Mouse (Mus musculus): ENCODE measurements around the gene Fmo2. TPM values are rescaled to one million over a fixed set of nuclear protein-coding genes. Genes with fewer than 3 reads are reported as not detected.

Gene Fmo2
- polyA plus RNA-seq, 1 experiment, result not detected

GRCm38 (mm10) chr1:162863579-162863978 is 34.9 kb downstream of the Fmo2 start:
- Histone ChIP-seq H3K79me2 (ENCODE audit: control insufficient read depth, insufficient read depth) (no peaks in the 10 kb centered on the region), H3ac (ENCODE audit: control insufficient read depth, insufficient read length, low read depth) (no peak overlapping the region), H3K36me3 (ENCODE audit: control insufficient read depth, insufficient read depth) (no peaks in the 10 kb centered on the region), H3K27me3 (ENCODE audit: control insufficient read depth, insufficient read depth, insufficient read length) (no peaks in the 10 kb centered on the region), H3K79me3 (ENCODE audit: low read depth) (no peaks in the 10 kb centered on the region), H3K4me3 (ENCODE audit: insufficient read depth, poor library complexity, severe bottlenecking) (no peak overlapping the region)
- TF ChIP-seq USF1 (IDR thresholded peaks at IDR 0.05; ENCODE audit: low read depth) (no peak), FOSL1 (IDR thresholded peaks at IDR 0.05; ENCODE audit: insufficient read depth, low read length, poor library complexity, severe bottlenecking) (no peak), MYOG (IDR thresholded peaks at IDR 0.05; ENCODE audit: control insufficient read depth, extremely low read depth, insufficient read length) (no peak), CTCF (IDR thresholded peaks at IDR 0.05; ENCODE audit: control insufficient read depth, insufficient read depth, insufficient read length) (no peak), MAX (IDR thresholded peaks at IDR 0.05) (no peak), CEBPB (IDR thresholded peaks at IDR 0.05; ENCODE audit: low read depth) (no peak)

DNA sequence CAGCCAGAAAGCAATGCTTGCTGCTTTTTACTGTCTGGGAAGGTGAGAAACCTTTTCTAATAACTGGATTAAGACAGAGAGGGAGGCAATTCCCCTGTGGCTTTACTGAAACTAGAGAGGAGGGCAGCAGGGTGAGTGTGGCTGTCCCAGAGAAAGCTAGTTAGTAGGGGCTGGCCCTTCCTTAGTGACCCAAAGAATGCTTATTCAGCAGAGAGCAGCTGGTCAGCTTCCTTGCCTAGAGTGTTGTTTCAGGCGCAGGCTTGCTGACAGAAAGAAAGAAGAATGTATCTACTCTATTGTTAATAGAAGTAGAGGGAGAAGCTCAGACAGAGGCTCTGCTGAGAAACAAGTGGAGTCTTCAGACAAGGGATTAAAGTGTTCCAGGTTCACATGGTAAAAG is 36.2 kb downstream of the Fmo2 start:
- H3K79me3 ChIP-seq (ENCODE audit: low read depth), result no peaks in the 10 kb centered on the region
- H3K36me3 ChIP-seq (ENCODE audit: control insufficient read depth, insufficient read depth), result no peaks in the 10 kb centered on the region
- no peak overlapping the region for H3K4me3 ChIP-seq (ENCODE audit: insufficient read depth, poor library complexity, severe bottlenecking)
- no peak for TF ChIP-seq MAX (IDR thresholded peaks at IDR 0.05)
- TF ChIP-seq MYOD1 (IDR thresholded peaks at IDR 0.05; ENCODE audit: control insufficient read depth, insufficient read length, low read depth), result no peak
- H3ac ChIP-seq (ENCODE audit: control insufficient read depth, insufficient read length, low read depth), result no peak overlapping the region
- no peaks in the 10 kb centered on the region for H3K27me3 ChIP-seq (ENCODE audit: control insufficient read depth, insufficient read depth, insufficient read length)
- H3K79me2 ChIP-seq (ENCODE audit: control insufficient read depth, insufficient read depth), result no peaks in the 10 kb centered on the region

GRCm38 (mm10) chr1:162859996-162860605 is 38.4 kb downstream of the Fmo2 start:
- TF ChIP-seq MYOD1 (IDR thresholded peaks at IDR 0.05; ENCODE audit: control insufficient read depth, insufficient read length, low read depth) (peak; percentile 80), FOSL1 (IDR thresholded peaks at IDR 0.05; ENCODE audit: insufficient read depth, low read length, poor library complexity, severe bottlenecking) (no peak)
- H3K79me2 ChIP-seq (ENCODE audit: control insufficient read depth, insufficient read depth), result no peaks in the 10 kb centered on the region
- no peaks in the 10 kb centered on the region for H3K79me3 ChIP-seq (ENCODE audit: low read depth)
- no peaks in the 10 kb centered on the region for H3K36me3 ChIP-seq (ENCODE audit: control insufficient read depth, insufficient read depth)
- no peaks in the 10 kb centered on the region for H3K27me3 ChIP-seq (ENCODE audit: control insufficient read depth, insufficient read depth, insufficient read length)
- no peak overlapping the region for H3K4me3 ChIP-seq (ENCODE audit: insufficient read depth, poor library complexity, severe bottlenecking)
- H3ac ChIP-seq (ENCODE audit: control insufficient read depth, insufficient read length, low read depth), result no peak overlapping the region

DNA sequence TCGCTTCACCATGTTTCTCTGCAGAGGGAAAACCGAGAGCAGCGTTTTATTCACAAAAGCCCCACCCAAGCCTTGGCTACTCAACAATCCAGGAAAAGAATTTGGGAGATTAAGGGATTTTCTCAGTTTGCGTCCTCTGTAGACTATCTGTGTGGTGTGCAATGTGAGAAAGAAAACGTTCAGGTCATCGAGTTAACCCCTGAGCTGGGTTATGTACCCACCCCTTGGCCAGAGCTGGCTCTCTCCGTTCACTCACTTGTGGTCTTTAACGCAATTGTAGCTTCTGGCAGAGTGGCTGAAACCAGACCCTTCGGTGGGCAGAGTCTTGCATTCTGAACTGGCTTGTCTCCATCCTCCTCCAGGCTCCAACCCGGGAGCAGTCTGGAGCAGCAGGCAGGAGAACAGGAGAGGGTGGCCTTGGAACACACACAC is 39.0 kb downstream of the Fmo2 start:
- Histone ChIP-seq H3K79me3 (ENCODE audit: low read depth) (no peaks in the 10 kb centered on the region), H3K79me2 (ENCODE audit: control insufficient read depth, insufficient read depth) (no peaks in the 10 kb centered on the region), H3K27me3 (ENCODE audit: control insufficient read depth, insufficient read depth, insufficient read length) (no peaks in the 10 kb centered on the region), H3K4me3 (ENCODE audit: insufficient read depth, poor library complexity, severe bottlenecking) (no peak overlapping the region), H3K36me3 (ENCODE audit: control insufficient read depth, insufficient read depth) (no peaks in the 10 kb centered on the region), H3ac (ENCODE audit: control insufficient read depth, insufficient read length, low read depth) (peak overlapping the region; percentile 30)
- no peak for TF ChIP-seq CTCF (IDR thresholded peaks at IDR 0.05; ENCODE audit: control insufficient read depth, insufficient read depth, insufficient read length)
- TF ChIP-seq USF1 (IDR thresholded peaks at IDR 0.05; ENCODE audit: low read depth), result no peak
- TF ChIP-seq MAX (IDR thresholded peaks at IDR 0.05), result no peak
- no peak for TF ChIP-seq MYOG (IDR thresholded peaks at IDR 0.05; ENCODE audit: control insufficient read depth, extremely low read depth, insufficient read length)
- no peak for TF ChIP-seq MYOD1 (IDR thresholded peaks at IDR 0.05; ENCODE audit: control insufficient read depth, insufficient read length, low read depth)
- no peak for TF ChIP-seq FOSL1 (IDR thresholded peaks at IDR 0.05; ENCODE audit: insufficient read depth, low read length, poor library complexity, severe bottlenecking)
- no peak for TF ChIP-seq CEBPB (IDR thresholded peaks at IDR 0.05; ENCODE audit: low read depth)

GRCm38 (mm10) chr1:162858748-162859130 is 39.8 kb downstream of the Fmo2 start:
- H3K79me3 ChIP-seq (ENCODE audit: low read depth), result no peaks in the 10 kb centered on the region
- peak overlapping the region; percentile 18 for H3K4me3 ChIP-seq (ENCODE audit: insufficient read depth, poor library complexity, severe bottlenecking)
- peak overlapping the region; percentile 59 for H3ac ChIP-seq (ENCODE audit: control insufficient read depth, insufficient read length, low read depth)
- H3K36me3 ChIP-seq (ENCODE audit: control insufficient read depth, insufficient read depth), result no peaks in the 10 kb centered on the region
- H3K27me3 ChIP-seq (ENCODE audit: control insufficient read depth, insufficient read depth, insufficient read length), result no peaks in the 10 kb centered on the region
- TF ChIP-seq MAX (IDR thresholded peaks at IDR 0.05), result no peak
- TF ChIP-seq CTCF (IDR thresholded peaks at IDR 0.05; ENCODE audit: control insufficient read depth, insufficient read depth, insufficient read length), result no peak
- TF ChIP-seq USF1 (IDR thresholded peaks at IDR 0.05; ENCODE audit: low read depth), result no peak
- TF ChIP-seq MYOD1 (IDR thresholded peaks at IDR 0.05; ENCODE audit: control insufficient read depth, insufficient read length, low read depth), result no peak
- no peak for TF ChIP-seq MYOG (IDR thresholded peaks at IDR 0.05; ENCODE audit: control insufficient read depth, extremely low read depth, insufficient read length)
- TF ChIP-seq CEBPB (IDR thresholded peaks at IDR 0.05; ENCODE audit: low read depth), result no peak
- TF ChIP-seq FOSL1 (IDR thresholded peaks at IDR 0.05; ENCODE audit: insufficient read depth, low read length, poor library complexity, severe bottlenecking), result no peak
- H3K79me2 ChIP-seq (ENCODE audit: control insufficient read depth, insufficient read depth), result no peaks in the 10 kb centered on the region
